Mouse (Mus musculus): ENCODE results near the gene C2cd5.

Gene C2cd5

DNA sequence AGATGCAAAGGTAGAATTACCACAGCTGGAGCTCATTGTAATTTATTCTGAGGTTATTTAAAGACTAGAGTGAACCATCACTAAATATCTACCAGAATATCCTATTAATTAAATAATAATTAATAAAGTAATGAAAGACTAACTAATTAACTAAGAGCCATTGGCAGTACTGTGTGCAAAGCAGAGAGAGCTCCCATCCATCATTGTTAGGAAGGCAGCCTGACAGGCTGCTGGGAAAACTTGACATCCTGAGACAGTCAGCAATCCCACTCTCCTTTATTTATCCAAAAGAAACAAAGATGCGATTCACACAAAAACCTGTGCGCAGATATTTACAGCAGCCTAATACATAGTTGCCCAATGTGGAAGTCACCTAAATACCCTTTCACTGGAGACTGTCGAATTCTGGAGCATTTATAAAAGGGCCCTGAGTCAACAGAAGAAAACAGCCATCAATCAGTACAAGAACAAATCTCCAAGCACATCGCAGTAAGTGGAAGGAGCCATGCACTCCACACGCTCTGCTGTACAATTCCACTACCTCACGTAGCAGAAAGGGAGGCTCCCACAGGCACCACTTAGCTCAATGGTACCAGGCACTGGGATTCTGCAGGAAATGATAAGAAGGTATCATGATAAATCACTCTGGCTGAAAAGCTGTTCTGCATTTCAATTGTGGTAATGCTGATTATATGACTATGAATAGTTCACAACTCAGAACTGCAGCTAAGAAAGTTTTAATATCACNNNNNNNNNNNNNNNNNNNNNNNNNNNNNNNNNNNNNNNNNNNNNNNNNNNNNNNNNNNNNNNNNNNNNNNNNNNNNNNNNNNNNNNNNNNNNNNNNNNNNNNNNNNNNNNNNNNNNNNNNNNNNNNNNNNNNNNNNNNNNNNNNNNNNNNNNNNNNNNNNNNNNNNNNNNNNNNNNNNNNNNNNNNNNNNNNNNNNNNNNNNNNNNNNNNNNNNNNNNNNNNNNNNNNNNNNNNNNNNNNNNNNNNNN is 120.0 kb downstream of the C2cd5 start:
- DNase-seq (ENCODE audit: low spot score) = no peak

DNA sequence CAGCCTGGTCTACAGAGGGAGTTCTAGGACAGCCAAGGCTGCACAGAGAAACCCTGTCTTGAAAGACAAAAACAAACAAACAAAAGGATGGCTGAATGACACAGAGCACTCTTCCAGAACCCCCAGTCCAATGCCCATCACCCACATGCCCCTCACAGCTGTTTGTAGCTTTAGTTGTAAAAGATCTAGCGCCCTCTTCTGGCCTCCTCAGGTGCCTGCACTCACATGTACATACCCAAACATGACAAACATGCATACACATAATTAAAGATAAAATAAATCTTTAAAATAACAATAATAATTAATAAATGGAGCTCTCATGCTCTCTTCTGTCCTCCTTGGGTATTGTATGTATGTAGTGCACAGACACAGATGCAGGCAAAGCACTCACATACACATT is 122.7 kb downstream of the C2cd5 start:
- DNase-seq (ENCODE audit: low spot score) = no peak

DNA sequence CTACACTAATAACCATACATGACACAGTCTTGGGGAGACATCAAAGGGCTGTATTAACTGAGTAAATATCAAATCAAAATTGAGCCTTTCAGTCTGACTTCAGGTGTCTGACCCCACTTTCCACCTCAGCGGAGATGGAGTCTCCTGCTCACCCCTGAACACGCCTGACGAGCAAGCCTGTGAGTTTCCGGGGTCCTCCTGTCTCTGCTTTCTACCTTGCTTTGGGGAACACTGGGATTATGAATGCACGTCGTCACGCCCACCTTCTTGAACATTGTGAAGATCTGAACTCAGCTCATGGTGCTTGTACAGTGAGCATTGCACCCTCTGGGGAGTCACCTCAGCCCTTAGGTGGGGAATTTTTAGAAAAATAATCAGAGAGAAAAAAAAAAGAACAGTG is 126.7 kb downstream of the C2cd5 start:
- DNase-seq (ENCODE audit: low spot score) = no peak

- DNase-seq (ENCODE audit: low spot score) = no peak
These were observed 127.7 kb downstream of the C2cd5 start for GRCm38 (mm10) chr6:142972205-142972604.

- DNase-seq (ENCODE audit: low spot score) = no peak
These were observed 132.5 kb downstream of the C2cd5 start for GRCm38 (mm10) chr6:142967407-142967806.

DNA sequence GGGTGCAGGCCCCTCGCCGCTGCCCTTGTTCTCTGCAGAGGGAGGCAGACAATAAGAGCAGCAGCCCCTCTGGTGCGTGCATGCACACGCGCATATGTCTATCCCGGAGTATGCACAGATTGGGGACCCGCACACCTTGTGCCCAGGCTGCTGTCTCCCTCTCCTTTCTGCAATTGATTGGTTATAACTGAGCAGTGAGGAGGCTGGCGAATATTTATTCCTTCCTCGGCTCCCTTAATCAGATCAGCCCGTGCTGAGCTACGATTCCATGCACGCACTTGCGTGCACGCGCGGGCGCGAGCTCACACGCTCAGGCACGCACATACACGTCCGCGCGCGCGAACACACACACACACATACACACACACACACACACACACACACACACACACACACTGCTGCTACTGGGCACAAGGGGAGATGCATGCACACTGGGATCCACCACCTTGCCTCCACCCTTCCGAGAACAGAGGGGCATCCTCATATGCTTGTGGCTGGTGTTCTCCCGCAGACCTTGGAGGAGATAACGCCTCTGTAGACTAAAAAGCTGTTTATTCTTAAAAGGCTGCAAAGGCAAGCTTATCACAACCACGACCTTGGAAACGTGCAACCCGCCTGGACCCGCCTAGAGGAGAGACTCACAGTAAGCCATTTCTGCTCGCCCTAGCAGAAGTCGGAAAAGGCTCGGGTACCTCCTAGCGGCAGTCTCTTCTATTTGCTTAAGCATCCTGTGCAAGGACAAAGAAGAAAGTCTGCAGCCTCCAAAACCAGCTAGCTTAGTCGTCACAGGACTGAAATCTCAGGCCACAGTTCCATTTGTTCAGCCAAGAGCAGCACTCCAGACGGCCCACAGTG is 135.2 kb downstream of the C2cd5 start:
- DNase-seq (ENCODE audit: low spot score) = no peak

GRCm38 (mm10) chr6:142964076-142964530 is 135.8 kb downstream of the C2cd5 start, which contains the start of gene St8sia1:
Gene St8sia1, minus strand, starts transcription at chr6:142964452.
- DNase-seq (ENCODE audit: low spot score) = no peak

DNA sequence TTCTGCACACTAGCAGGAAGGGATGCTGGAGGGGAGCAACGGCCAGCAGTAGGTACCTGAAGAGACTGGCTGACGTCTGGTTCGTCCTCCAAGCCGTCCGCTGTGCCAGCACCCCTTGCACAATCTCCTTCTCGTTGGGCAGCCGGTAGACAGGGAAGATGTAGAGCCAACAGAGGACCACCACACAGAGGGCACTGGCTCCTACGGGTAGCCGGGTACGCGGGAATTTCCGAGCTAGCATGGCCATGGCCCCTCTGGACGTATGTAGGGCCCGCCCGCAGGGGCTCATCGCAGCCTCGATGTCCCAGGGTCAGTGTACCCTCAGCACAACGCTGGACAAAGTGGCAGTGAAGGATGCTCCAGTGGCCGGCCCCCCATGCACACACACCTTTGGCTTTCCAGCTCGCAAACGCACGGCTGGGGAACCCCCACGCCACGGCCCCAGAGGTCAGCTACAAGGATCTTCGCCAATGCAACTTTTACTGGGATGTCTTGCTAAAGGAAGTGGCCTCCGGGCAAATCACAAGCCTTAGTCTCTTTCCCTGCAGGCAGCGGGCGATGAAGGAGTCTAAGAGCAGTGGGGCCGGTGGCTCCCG is 136.4 kb downstream of the C2cd5 start:
- no peak for DNase-seq (ENCODE audit: low spot score)

- no peak for DNase-seq (ENCODE audit: low spot score)
These were observed 137.1 kb downstream of the C2cd5 start for GRCm38 (mm10) chr6:142962881-142963280.

GRCm38 (mm10) chr6:142962476-142962875 is 137.5 kb downstream of the C2cd5 start:
- no peak for DNase-seq (ENCODE audit: low spot score)

- no peak for DNase-seq (ENCODE audit: low spot score)
These were observed 138.1 kb downstream of the C2cd5 start for GRCm38 (mm10) chr6:142961721-142962455.
